Mouse (Mus musculus): ENCODE measurements around the gene Tst.

- TF ChIP-seq CTCF (IDR thresholded peaks at IDR 0.05; ENCODE audit: control insufficient read depth, insufficient read depth, insufficient replicate concordance, low read depth, low read length) (no peak), POLR2A (IDR thresholded peaks at IDR 0.05; ENCODE audit: control insufficient read depth, low read depth, low read length) (no peak)
These were observed 27.2 kb downstream of the Tst start for GRCm38 (mm10) chr15:78378556-78378955.
